Mouse (Mus musculus): Measurements from ENCODE around the gene Pithd1. TPM values are rescaled to one million over a fixed set of nuclear protein-coding genes. Genes with fewer than 3 reads are reported as not detected.

The Pithd1 gene
- total RNA-seq (2015; ENCODE audit: low replicate concordance) (24.4 and 34.5 TPM in 2 replicates), total RNA-seq (2017; ENCODE audit: low replicate concordance) (72.0 and 131 TPM in 2 replicates)

- ATAC-seq (replicated peaks; ENCODE audit: low FRiP score, poor library complexity, severe bottlenecking): peak; percentile 68
These were observed at the start of gene Pithd1 for GRCm38 (mm10) chr4:135986943-135987710. Gene Pithd1, minus strand, starts transcription at chr4:135987264.

- ATAC-seq (replicated peaks; ENCODE audit: low FRiP score, poor library complexity, severe bottlenecking): no peak
These were observed 48.0 kb upstream of the Pithd1 start for GRCm38 (mm10) chr4:136035078-136035477.

- no peak for ATAC-seq (replicated peaks; ENCODE audit: low FRiP score, poor library complexity, severe bottlenecking)
These were observed 46.2 kb upstream of the Pithd1 start for GRCm38 (mm10) chr4:136033231-136033630.

- ATAC-seq (replicated peaks; ENCODE audit: low FRiP score, poor library complexity, severe bottlenecking): peak; percentile 65
These were observed 44.2 kb upstream of the Pithd1 start for GRCm38 (mm10) chr4:136030968-136031909.

GRCm38 (mm10) chr4:136028689-136029088, 41.6 kb upstream of the Pithd1 start:
- ATAC-seq (replicated peaks; ENCODE audit: low FRiP score, poor library complexity, severe bottlenecking): peak; percentile 49

GRCm38 (mm10) chr4:136028132-136028564, 41.1 kb upstream of the Pithd1 start:
- ATAC-seq (replicated peaks; ENCODE audit: low FRiP score, poor library complexity, severe bottlenecking): peak; percentile 53

- no peak for ATAC-seq (replicated peaks; ENCODE audit: low FRiP score, poor library complexity, severe bottlenecking)
These were observed 40.5 kb upstream of the Pithd1 start for GRCm38 (mm10) chr4:136027416-136028131.

- ATAC-seq (replicated peaks; ENCODE audit: low FRiP score, poor library complexity, severe bottlenecking): no peak
These were observed 38.3 kb upstream of the Pithd1 start for GRCm38 (mm10) chr4:136025350-136025749.

- ATAC-seq (replicated peaks; ENCODE audit: low FRiP score, poor library complexity, severe bottlenecking): no peak
These were observed 35.9 kb upstream of the Pithd1 start for GRCm38 (mm10) chr4:136022924-136023323.

- ATAC-seq (replicated peaks; ENCODE audit: low FRiP score, poor library complexity, severe bottlenecking): peak; percentile 95
These were observed 34.5 kb upstream of the Pithd1 start, which contains the start of gene Eloa for GRCm38 (mm10) chr4:136021549-136022047. Gene Eloa, minus strand, starts transcription at chr4:136021763.

- ATAC-seq (replicated peaks; ENCODE audit: low FRiP score, poor library complexity, severe bottlenecking): peak; percentile 71
These were observed 33.9 kb upstream of the Pithd1 start for GRCm38 (mm10) chr4:136020743-136021548.

GRCm38 (mm10) chr4:136016059-136016602, 29.1 kb upstream of the Pithd1 start:
- ATAC-seq (replicated peaks; ENCODE audit: low FRiP score, poor library complexity, severe bottlenecking): no peak

- ATAC-seq (replicated peaks; ENCODE audit: low FRiP score, poor library complexity, severe bottlenecking): no peak
These were observed 23.5 kb upstream of the Pithd1 start for GRCm38 (mm10) chr4:136010586-136010985.

GRCm38 (mm10) chr4:136008782-136009447, 21.9 kb upstream of the Pithd1 start:
- ATAC-seq (replicated peaks; ENCODE audit: low FRiP score, poor library complexity, severe bottlenecking): no peak

GRCm38 (mm10) chr4:136006821-136007220, 19.8 kb upstream of the Pithd1 start:
- no peak for ATAC-seq (replicated peaks; ENCODE audit: low FRiP score, poor library complexity, severe bottlenecking)

- ATAC-seq (replicated peaks; ENCODE audit: low FRiP score, poor library complexity, severe bottlenecking): no peak
These were observed 17.9 kb upstream of the Pithd1 start for GRCm38 (mm10) chr4:136004921-136005320.

- ATAC-seq (replicated peaks; ENCODE audit: low FRiP score, poor library complexity, severe bottlenecking): peak; percentile 30; the same call in 1 of the 2 replicates
These were observed 17.1 kb upstream of the Pithd1 start for GRCm38 (mm10) chr4:136004107-136004675.

- ATAC-seq (replicated peaks; ENCODE audit: low FRiP score, poor library complexity, severe bottlenecking): no peak
These were observed 8.1 kb upstream of the Pithd1 start for GRCm38 (mm10) chr4:135995118-135995517.

All from erythroblast, adult 5-6 weeks (primary cell).